Mouse (Mus musculus) limb, embryonic 14.5 days (tissue): Measurements from ENCODE around the gene Rpl13a. TPM values are rescaled to one million over a fixed set of nuclear protein-coding genes. Genes with fewer than 3 reads are reported as not detected.

Experiments used
- ATAC-seq: fragments of 200-750 bp; cut with Nextera tagmentation; 2 replicates; pipeline ENCODE4 v1.8.0; 2017; ENCODE audit warnings: low read depth, moderate number of reproducible peaks, moderate TSS enrichment; ENCODE audit not compliant: low FRiP score
- DNase-seq: peaks from one replicate; pipeline ENCODE4 v3.0.0-alpha.2; 2015; ENCODE audit warnings: low spot score
- H3K27ac ChIP-seq: fragments of 300-500 bp; sonication (generic); replicated peaks from 2 replicates; pipeline ENCODE4 v1.5.1; 2014; ENCODE audit warnings: low read depth, mild to moderate bottlenecking, low read length, moderate library complexity, mixed read lengths
- H3K27me3 ChIP-seq: fragments of 300-500 bp; sonication (generic); 2 replicates; pipeline ENCODE4 v1.6.1; 2014; ENCODE audit warnings: low read length, mixed read lengths; ENCODE audit not compliant: control insufficient read depth, insufficient read depth
- H3K36me3 ChIP-seq: fragments of 300-500 bp; sonication (generic); 2 replicates; pipeline ENCODE4 v1.6.1; 2014; ENCODE audit warnings: mild to moderate bottlenecking, low read length, moderate library complexity, mixed read lengths; ENCODE audit not compliant: control insufficient read depth, insufficient read depth
- H3K4me1 ChIP-seq: fragments of 300-500 bp; sonication (generic); 2 replicates; pipeline ENCODE4 v1.6.1; 2014; ENCODE audit warnings: antibody characterized with exemption, low read length, mixed read lengths; ENCODE audit not compliant: control insufficient read depth, insufficient read depth
- H3K4me2 ChIP-seq: fragments of 300-500 bp; sonication (generic); replicated peaks from 2 replicates; pipeline ENCODE4 v1.6.1; 2014; ENCODE audit warnings: low read depth, mild to moderate bottlenecking, low read length, moderate library complexity; ENCODE audit not compliant: severe bottlenecking
- H3K4me3 ChIP-seq: fragments of 300-500 bp; sonication (generic); replicated peaks from 2 replicates; pipeline ENCODE4 v1.5.1; 2014; ENCODE audit warnings: low read length
- H3K9ac ChIP-seq: fragments of 300-500 bp; sonication (generic); 2 replicates; pipeline ENCODE4 v1.6.1; 2014; ENCODE audit warnings: mild to moderate bottlenecking, low read depth, low read length, moderate library complexity; ENCODE audit not compliant: severe bottlenecking
- H3K9me3 ChIP-seq: fragments of 300-500 bp; sonication (generic); 2 replicates; pipeline ENCODE4 v1.6.1; 2016; ENCODE audit warnings: low read length; ENCODE audit not compliant: control insufficient read depth
- POLR2A ChIP-seq: fragments of 200-500 bp; IDR thresholded peaks from 2 replicates; pipeline ENCODE4 v1.8.0; 2012; ENCODE audit warnings: inconsistent platforms, mild to moderate bottlenecking, moderate library complexity, borderline replicate concordance; ENCODE audit not compliant: insufficient read depth, insufficient read length; ENCODE audit errors: extremely low read depth
- WGBS: fragments of 180-500 bp; shearing (Covaris S2); extraction: QIAGEN DNeasy Blood & Tissue Kit; methylation state at CpG from one replicate; pipeline ENCODE4 v1.1.7; 2014; 5-methylcytosine and 5-hydroxymethylcytosine counted together
- polyA plus RNA-seq, 2 experiments: library from polyadenylated mRNA; depleted of rRNA in 1 of 2; stranded (reverse) in 1 of 2; unstranded in 1 of 2; fragments of >200 nt; fragmentation: Nextera tagmentation in 1 of 2; extraction: Ambion mirVana in 1 of 2; gene quantifications; 2 replicates each; pipeline versions ENCODE4 v1.2.1 to v1.2.3; 2012 to 2014

The Rpl13a gene
- polyA plus RNA-seq, 2 experiments: 1,777 to 3,912 TPM

- H3K4me2 ChIP-seq: no peak overlapping the region
- ATAC-seq (no peak), DNase-seq (no peak)
- H3K9me3 ChIP-seq: no peaks in the 10 kb centered on the region
- H3K4me1 ChIP-seq: peaks cover 13% of the 10 kb centered on the region
- no peak overlapping the region for H3K4me3 ChIP-seq
- 93% methylated on average over 16 of the region's 17 CpGs for WGBS
- H3K27ac ChIP-seq: no peak overlapping the region
- H3K27me3 ChIP-seq: no peaks in the 10 kb centered on the region
- no peak overlapping the region for H3K9ac ChIP-seq
- no peak for TF ChIP-seq POLR2A
- peaks cover 60% of the 10 kb centered on the region for H3K36me3 ChIP-seq
Measured at GRCm38 (mm10) chr7:45088597-45088996, 40.0 kb downstream of the Rpl13a start.

GRCm38 (mm10) chr7:45086084-45086483 lies 42.5 kb downstream of the Rpl13a start:
- WGBS: 77% methylated on average over 4 of the region's 4 CpGs

GRCm38 (mm10) chr7:45083300-45083890 lies 45.2 kb downstream of the Rpl13a start:
- Histone ChIP-seq H3K9me3 (no peaks in the 10 kb centered on the region), H3K9ac (no peak overlapping the region), H3K27me3 (no peaks in the 10 kb centered on the region), H3K27ac (no peak overlapping the region), H3K36me3 (peaks cover 62% of the 10 kb centered on the region), H3K4me3 (no peak overlapping the region; the same call in 1 of the 2 replicates), H3K4me1 (no peaks in the 10 kb centered on the region), H3K4me2 (no peak overlapping the region)
- DNase-seq: no peak
- no peak for ATAC-seq
- TF ChIP-seq POLR2A: no peak
- 81% methylated on average over 22 of the region's 22 CpGs for WGBS

More at GRCm38 (mm10) chr7:45086084-45086483, 42.5 kb downstream of the Rpl13a start:
- Histone ChIP-seq H3K36me3 (peaks cover 75% of the 10 kb centered on the region), H3K4me2 (no peak overlapping the region), H3K9ac (no peak overlapping the region), H3K27ac (no peak overlapping the region), H3K4me3 (no peak overlapping the region), H3K9me3 (no peaks in the 10 kb centered on the region), H3K4me1 (peaks cover 6% of the 10 kb centered on the region), H3K27me3 (no peaks in the 10 kb centered on the region)
- DNase-seq (no peak), ATAC-seq (no peak)
- no peak for TF ChIP-seq POLR2A

- no peak overlapping the region for H3K9ac ChIP-seq
- 68% methylated on average over 25 of the region's 25 CpGs for WGBS
- H3K4me3 ChIP-seq: no peak overlapping the region; the same call in 1 of the 2 replicates
- peak overlapping the region; percentile 52 for H3K27ac ChIP-seq
- no peak for DNase-seq
- H3K9me3 ChIP-seq: no peaks in the 10 kb centered on the region
- ATAC-seq: peak; percentile 13; the same call in 1 of the 2 replicates
- H3K4me2 ChIP-seq: no peak overlapping the region
- peaks cover 58% of the 10 kb centered on the region for H3K36me3 ChIP-seq
- H3K27me3 ChIP-seq: no peaks in the 10 kb centered on the region
- no peak for TF ChIP-seq POLR2A
- no peaks in the 10 kb centered on the region for H3K4me1 ChIP-seq
Measured at GRCm38 (mm10) chr7:45082401-45083299, 45.9 kb downstream of the Rpl13a start.

- Histone ChIP-seq H3K9me3 (no peaks in the 10 kb centered on the region), H3K4me1 (no peaks in the 10 kb centered on the region), H3K36me3 (peaks cover 57% of the 10 kb centered on the region), H3K4me3 (no peak overlapping the region), H3K9ac (no peak overlapping the region), H3K27ac (no peak overlapping the region), H3K27me3 (no peaks in the 10 kb centered on the region), H3K4me2 (no peak overlapping the region)
- 50% methylated on average over 5 of the region's 5 CpGs for WGBS
- ATAC-seq (no peak), DNase-seq (no peak)
- no peak for TF ChIP-seq POLR2A
Measured at GRCm38 (mm10) chr7:45081016-45081415, 47.5 kb downstream of the Rpl13a start.
